Mouse (Mus musculus) liver, embryonic 12.5 days (tissue): ENCODE data around the gene 1700019D03Rik. TPM values are rescaled to one million over a fixed set of nuclear protein-coding genes. Genes with fewer than 3 reads are reported as not detected.

Experiments used
- ATAC-seq: fragments of 200-750 bp; cut with Nextera tagmentation; 2 replicates; pipeline ENCODE4 v1.8.0; 2017; ENCODE audit warnings: moderate number of reproducible peaks, mild to moderate bottlenecking, moderate library complexity
- H3K27ac ChIP-seq: fragments of 300-500 bp; sonication (generic); 2 replicates; pipeline ENCODE4 v1.5.1; 2016; ENCODE audit warnings: mild to moderate bottlenecking
- H3K27me3 ChIP-seq: fragments of 300-500 bp; sonication (generic); replicated peaks from 2 replicates; pipeline ENCODE4 v1.6.1; 2016; ENCODE audit warnings: mild to moderate bottlenecking, moderate library complexity
- H3K36me3 ChIP-seq: fragments of 300-500 bp; sonication (generic); 2 replicates; pipeline ENCODE4 v1.6.1; 2016; ENCODE audit warnings: mild to moderate bottlenecking, moderate library complexity
- H3K4me1 ChIP-seq: fragments of 300-500 bp; sonication (generic); 2 replicates; pipeline ENCODE4 v1.6.1; 2016
- H3K4me2 ChIP-seq: fragments of 300-500 bp; sonication (generic); 2 replicates; pipeline ENCODE4 v1.6.1; 2016; ENCODE audit warnings: mild to moderate bottlenecking, moderate library complexity
- H3K4me3 ChIP-seq: fragments of 300-500 bp; sonication (generic); 2 replicates; pipeline ENCODE4 v1.5.1; 2016; ENCODE audit warnings: mild to moderate bottlenecking, moderate library complexity
- H3K9ac ChIP-seq: fragments of 300-500 bp; sonication (generic); 2 replicates; pipeline ENCODE4 v1.6.1; 2016; ENCODE audit warnings: mild to moderate bottlenecking, moderate library complexity
- H3K9me3 ChIP-seq: fragments of 300-500 bp; sonication (generic); replicated peaks from 2 replicates; pipeline ENCODE4 v1.6.1; 2016; ENCODE audit warnings: mild to moderate bottlenecking, moderate library complexity
- WGBS: fragments of 180-500 bp; shearing (Covaris S2); methylation state at CpG from one replicate; pipeline ENCODE4 v1.1.7; 2016; ENCODE audit not compliant: insufficient replicate concordance; 5-methylcytosine and 5-hydroxymethylcytosine counted together
- polyA plus RNA-seq: library from polyadenylated mRNA; unstranded; fragments of >200 nt; fragmentation: Nextera tagmentation; extraction: Ambion mirVana; gene quantifications from 2 replicates; pipeline ENCODE4 v1.2.1, GENCODE M21; 2016

The 1700019D03Rik gene
- polyA plus RNA-seq, 1 experiment from 2014 or later: 8.0 TPM

GRCm38 (mm10) chr1:53015606-53016005, 4.4 kb downstream of the 1700019D03Rik start:
- Histone ChIP-seq H3K4me1 (no peaks in the 10 kb centered on the region), H3K4me3 (no peak overlapping the region), H3K4me2 (no peak overlapping the region), H3K27me3 (no peaks in the 10 kb centered on the region), H3K36me3 (no peaks in the 10 kb centered on the region), H3K9me3 (no peaks in the 10 kb centered on the region), H3K9ac (no peak overlapping the region), H3K27ac (no peak overlapping the region)
- 59% methylated on average over 5 of the region's 5 CpGs for WGBS
- no peak for ATAC-seq

DNA sequence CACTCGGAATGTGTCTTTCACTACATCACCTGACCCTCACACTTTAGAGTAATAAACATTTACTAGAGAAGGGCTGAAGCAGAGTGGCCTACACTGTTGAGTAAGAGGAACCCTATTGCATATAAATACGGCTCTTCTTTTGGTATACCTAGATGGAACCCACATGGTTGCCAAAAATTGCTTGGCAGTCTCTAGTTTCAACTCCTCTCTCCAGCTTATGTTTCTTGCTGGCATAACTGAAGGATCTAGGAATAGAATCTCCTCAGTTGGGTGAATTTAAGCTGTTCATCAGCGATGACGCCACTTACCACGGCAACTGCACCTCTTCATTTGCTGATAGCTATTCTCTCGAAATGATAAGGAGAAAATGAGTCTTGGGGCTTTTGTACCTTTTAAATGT, 5.3 kb downstream of the 1700019D03Rik start:
- Histone ChIP-seq H3K9me3 (no peaks in the 10 kb centered on the region), H3K9ac (no peak overlapping the region), H3K4me3 (no peak overlapping the region), H3K27ac (no peak overlapping the region), H3K4me2 (no peak overlapping the region), H3K36me3 (no peaks in the 10 kb centered on the region), H3K4me1 (no peaks in the 10 kb centered on the region), H3K27me3 (no peaks in the 10 kb centered on the region)
- WGBS: 69% methylated on average over 6 of the region's 6 CpGs
- ATAC-seq: no peak

DNA sequence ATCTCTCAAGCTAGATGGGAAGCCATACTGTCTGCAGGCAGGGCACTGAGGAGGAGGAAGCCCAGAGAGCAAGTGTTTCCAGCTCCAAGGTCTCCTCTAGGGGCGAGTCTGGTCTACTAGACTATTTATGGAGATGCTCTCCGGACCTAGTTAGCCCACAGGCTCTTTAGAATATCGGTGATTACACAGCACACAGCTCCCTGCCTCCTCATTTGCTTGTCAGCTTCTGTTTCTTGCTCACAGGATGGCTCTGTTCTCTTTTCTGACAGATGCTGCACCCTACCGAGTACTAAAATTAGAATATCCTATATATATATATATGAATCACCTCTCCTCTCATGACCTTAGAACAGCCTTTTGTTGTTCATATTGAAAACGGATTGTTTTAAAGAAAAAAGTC, 33.3 kb downstream of the 1700019D03Rik start:
- Histone ChIP-seq H3K27ac (no peak overlapping the region), H3K36me3 (no peaks in the 10 kb centered on the region), H3K4me1 (no peaks in the 10 kb centered on the region), H3K9me3 (no peaks in the 10 kb centered on the region), H3K9ac (no peak overlapping the region), H3K4me2 (no peak overlapping the region), H3K27me3 (no peaks in the 10 kb centered on the region), H3K4me3 (no peak overlapping the region)
- ATAC-seq: no peak
- WGBS: 59% methylated on average over 5 of the region's 5 CpGs

DNA sequence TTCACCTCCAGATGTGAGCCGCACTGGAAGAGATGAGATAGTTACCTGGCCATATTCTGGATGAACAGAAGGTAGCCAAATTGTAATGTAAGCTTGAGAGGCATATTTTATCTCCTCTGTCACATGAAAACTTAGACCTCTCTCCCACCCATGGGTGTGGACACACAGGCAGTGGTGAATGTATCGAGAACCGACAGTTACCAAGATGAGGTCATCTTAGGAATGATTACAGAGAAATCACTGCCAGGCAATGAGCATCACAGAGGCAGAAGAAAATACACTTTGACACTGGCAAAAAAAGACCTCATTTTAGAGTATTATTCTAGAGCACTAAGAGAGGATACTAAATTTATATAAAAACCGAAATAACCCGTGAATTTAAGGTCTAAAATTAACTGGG, 46.8 kb downstream of the 1700019D03Rik start:
- 64% methylated on average over 5 of the region's 5 CpGs for WGBS
- H3K27me3 ChIP-seq: no peaks in the 10 kb centered on the region
- no peak overlapping the region for H3K4me3 ChIP-seq
- H3K4me2 ChIP-seq: no peak overlapping the region
- ATAC-seq: no peak
- H3K4me1 ChIP-seq: no peaks in the 10 kb centered on the region
- no peaks in the 10 kb centered on the region for H3K36me3 ChIP-seq
- no peak overlapping the region for H3K27ac ChIP-seq
- no peaks in the 10 kb centered on the region for H3K9me3 ChIP-seq
- H3K9ac ChIP-seq: no peak overlapping the region

DNA sequence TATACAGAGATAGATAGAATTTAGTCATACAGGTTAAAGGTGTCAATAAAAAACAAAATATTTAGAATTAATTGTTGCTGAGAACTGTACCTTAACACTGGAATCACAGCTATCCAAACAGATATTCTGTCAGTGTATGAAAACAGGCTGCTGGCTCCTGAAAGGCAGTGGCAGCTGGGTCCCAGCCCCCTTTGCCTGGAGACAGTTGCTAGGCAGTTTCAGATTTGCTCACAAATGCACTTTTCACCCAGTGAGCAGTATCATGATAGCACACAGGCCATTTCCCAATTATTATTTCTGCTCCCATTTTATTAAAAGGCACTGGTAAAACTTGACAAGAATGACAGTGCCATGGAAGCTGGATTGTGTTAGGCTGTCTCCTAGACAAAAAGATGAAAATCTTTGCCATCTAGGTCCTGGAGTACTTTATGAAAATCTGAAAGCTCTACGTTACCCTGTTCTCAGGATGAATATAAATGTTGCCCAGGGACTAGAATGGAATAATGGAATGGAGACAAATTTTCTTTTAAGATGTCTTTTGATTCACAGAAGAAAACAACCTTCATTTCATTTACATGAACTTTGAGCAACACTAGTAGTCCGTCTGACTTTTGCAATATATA, 48.0 kb downstream of the 1700019D03Rik start:
- Histone ChIP-seq H3K4me3 (no peak overlapping the region), H3K9ac (no peak overlapping the region), H3K36me3 (no peaks in the 10 kb centered on the region), H3K27ac (no peak overlapping the region), H3K4me1 (no peaks in the 10 kb centered on the region), H3K9me3 (no peaks in the 10 kb centered on the region), H3K4me2 (no peak overlapping the region), H3K27me3 (no peaks in the 10 kb centered on the region)
- no peak for ATAC-seq
- whole genome bisulfite sequencing: 63% methylated on average over 2 of the region's 2 CpGs

DNA sequence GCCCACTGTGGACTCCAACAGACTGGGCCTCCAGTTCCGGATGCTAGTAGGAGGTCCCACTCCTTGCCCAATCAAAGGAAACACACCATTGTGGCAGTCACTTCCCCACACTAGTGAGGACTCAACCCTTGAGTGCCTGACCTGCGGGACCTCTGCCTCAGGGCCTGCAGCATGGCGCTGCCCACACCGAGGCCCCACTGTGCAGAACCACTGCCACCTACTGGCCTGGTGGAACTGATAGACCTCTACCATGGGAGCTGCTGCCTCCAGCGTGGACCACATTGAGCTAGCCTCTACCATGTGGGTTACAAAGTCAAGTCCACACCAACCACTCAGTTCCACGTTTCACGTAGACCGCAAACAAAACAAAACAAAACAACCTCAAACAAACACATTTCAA, 55.4 kb downstream of the 1700019D03Rik start:
- Histone ChIP-seq H3K27ac (no peak overlapping the region), H3K36me3 (no peaks in the 10 kb centered on the region), H3K9me3 (no peaks in the 10 kb centered on the region), H3K4me2 (no peak overlapping the region), H3K4me1 (no peaks in the 10 kb centered on the region), H3K9ac (no peak overlapping the region), H3K4me3 (no peak overlapping the region), H3K27me3 (no peaks in the 10 kb centered on the region)
- no peak for ATAC-seq
- WGBS: 70% methylated on average over 8 of the region's 8 CpGs

- ATAC-seq: no peak
- no peaks in the 10 kb centered on the region for H3K4me1 ChIP-seq
- no peaks in the 10 kb centered on the region for H3K27me3 ChIP-seq
- H3K9me3 ChIP-seq: no peaks in the 10 kb centered on the region
- no peaks in the 10 kb centered on the region for H3K36me3 ChIP-seq
- no peak overlapping the region for H3K4me3 ChIP-seq
- H3K4me2 ChIP-seq: no peak overlapping the region
- no peak overlapping the region for H3K9ac ChIP-seq
- no peak overlapping the region for H3K27ac ChIP-seq
- WGBS: 45% methylated on average over 2 of the region's 2 CpGs
Observed at GRCm38 (mm10) chr1:52963097-52963496, 56.9 kb downstream of the 1700019D03Rik start.

GRCm38 (mm10) chr1:52960191-52960590, 59.8 kb downstream of the 1700019D03Rik start:
- 55% methylated on average over 6 of the region's 6 CpGs for WGBS
- no peaks in the 10 kb centered on the region for H3K4me1 ChIP-seq
- no peaks in the 10 kb centered on the region for H3K27me3 ChIP-seq
- H3K9ac ChIP-seq: no peak overlapping the region
- H3K4me3 ChIP-seq: no peak overlapping the region
- no peaks in the 10 kb centered on the region for H3K9me3 ChIP-seq
- H3K4me2 ChIP-seq: no peak overlapping the region
- H3K36me3 ChIP-seq: no peaks in the 10 kb centered on the region
- ATAC-seq: no peak
- H3K27ac ChIP-seq: no peak overlapping the region

GRCm38 (mm10) chr1:52956746-52957145, 63.2 kb downstream of the 1700019D03Rik start:
- H3K27me3 ChIP-seq: peaks cover 24% of the 10 kb centered on the region; the same call in 1 of the 2 replicates
- ATAC-seq: no peak
- WGBS: 55% methylated on average over 4 of the region's 4 CpGs
- H3K4me2 ChIP-seq: no peak overlapping the region
- no peaks in the 10 kb centered on the region for H3K9me3 ChIP-seq
- H3K27ac ChIP-seq: no peak overlapping the region
- H3K4me3 ChIP-seq: no peak overlapping the region
- H3K4me1 ChIP-seq: peaks cover 14% of the 10 kb centered on the region; the same call in 1 of the 2 replicates
- H3K9ac ChIP-seq: no peak overlapping the region
- no peaks in the 10 kb centered on the region for H3K36me3 ChIP-seq

- WGBS: 16% methylated on average over 6 of the region's 6 CpGs
- no peak overlapping the region for H3K4me3 ChIP-seq
- ATAC-seq: no peak
- no peaks in the 10 kb centered on the region for H3K36me3 ChIP-seq
- H3K9me3 ChIP-seq: no peaks in the 10 kb centered on the region
- no peak overlapping the region for H3K9ac ChIP-seq
- H3K4me1 ChIP-seq: peaks cover 14% of the 10 kb centered on the region; the same call in 1 of the 2 replicates
- H3K4me2 ChIP-seq: no peak overlapping the region
- H3K27ac ChIP-seq: no peak overlapping the region
- peaks cover 24% of the 10 kb centered on the region; the same call in 1 of the 2 replicates for H3K27me3 ChIP-seq
Observed at GRCm38 (mm10) chr1:52955102-52955501, 64.9 kb downstream of the 1700019D03Rik start.

- no peak for ATAC-seq
- WGBS: 69% methylated on average over 2 of the region's 2 CpGs
- no peaks in the 10 kb centered on the region for H3K36me3 ChIP-seq
- no peak overlapping the region for H3K27ac ChIP-seq
- no peak overlapping the region for H3K4me3 ChIP-seq
- no peak overlapping the region for H3K9ac ChIP-seq
- peaks cover 14% of the 10 kb centered on the region; the same call in 1 of the 2 replicates for H3K4me1 ChIP-seq
- H3K27me3 ChIP-seq: peaks cover 24% of the 10 kb centered on the region; the same call in 1 of the 2 replicates
- no peak overlapping the region for H3K4me2 ChIP-seq
- H3K9me3 ChIP-seq: no peaks in the 10 kb centered on the region
Observed at GRCm38 (mm10) chr1:52954456-52954855, 65.5 kb downstream of the 1700019D03Rik start.

GRCm38 (mm10) chr1:52953548-52953947, 66.4 kb downstream of the 1700019D03Rik start:
- ATAC-seq: no peak
- H3K36me3 ChIP-seq: no peaks in the 10 kb centered on the region
- H3K4me3 ChIP-seq: peak overlapping the region; percentile 57
- no peak overlapping the region for H3K9ac ChIP-seq
- peaks cover 24% of the 10 kb centered on the region; the same call in 1 of the 2 replicates for H3K27me3 ChIP-seq
- WGBS: 46% methylated on average over 4 of the region's 4 CpGs
- peaks cover 14% of the 10 kb centered on the region; the same call in 1 of the 2 replicates for H3K4me1 ChIP-seq
- no peak overlapping the region for H3K27ac ChIP-seq
- peak overlapping the region; percentile 80 for H3K4me2 ChIP-seq
- H3K9me3 ChIP-seq: no peaks in the 10 kb centered on the region
